ENCODE assay signal across 31 mouse cellular contexts in genomic region chr2:25765269-25765668, GRCm38 (mm10). TPM values are rescaled to one million over a fixed set of nuclear protein-coding genes. Genes with fewer than 3 reads are reported as not detected.
"Had no signal": no experiment of that assay in that cellular context is flagged by ENCODE, and none has a peak within 500 bp of the region (broad histone marks: within the 10 kb centered on the region; RNA-seq: fewer than 3 reads in every experiment).

Gene Lcn3 (plus strand): TSS chr2:25765569.

- H3K36me3 ChIP-seq: heart, embryonic 13.5 days; heart, embryonic 15.5 days; hindbrain, embryonic 13.5 days; hindbrain, embryonic 15.5 days; kidney, embryonic 15.5 days; limb, embryonic 13.5 days; limb, embryonic 15.5 days had no signal

- H3K27me3 ChIP-seq: heart, embryonic 13.5 days; heart, embryonic 15.5 days; hindbrain, embryonic 13.5 days; hindbrain, embryonic 15.5 days; kidney, embryonic 15.5 days; limb, embryonic 13.5 days; limb, embryonic 15.5 days had no signal

- H3K9me3 ChIP-seq: heart, embryonic 13.5 days; heart, embryonic 15.5 days; hindbrain, embryonic 13.5 days; hindbrain, embryonic 15.5 days; kidney, embryonic 15.5 days; limb, embryonic 13.5 days; limb, embryonic 15.5 days had no signal

- H3K9ac ChIP-seq: forebrain, postnatal 0 days; heart, embryonic 13.5 days; heart, embryonic 15.5 days; hindbrain, embryonic 13.5 days; hindbrain, embryonic 15.5 days; kidney, embryonic 15.5 days; limb, embryonic 13.5 days; limb, embryonic 15.5 days had no signal

- H3K4me3 ChIP-seq: heart, embryonic 13.5 days; heart, embryonic 15.5 days; hindbrain, embryonic 13.5 days; hindbrain, embryonic 15.5 days; kidney, embryonic 15.5 days; limb, embryonic 13.5 days; limb, embryonic 15.5 days had no signal

- ATAC-seq: forebrain, postnatal 0 days; hindbrain, postnatal 0 days; intestine, embryonic 16.5 days had no signal

- DNase-seq: forebrain, postnatal 0 days; gastrocnemius, postnatal 14 days; gastrocnemius, postnatal 36 days; heart, adult 18-20 months; heart, postnatal 14 days; heart, postnatal 36 days; kidney, adult 11 months; kidney, adult 2 months; kidney, adult 9 months; kidney, postnatal 14 days; kidney, postnatal 36 days; layer of hippocampus, adult 9-11 months; layer of hippocampus, postnatal 36 days; left cerebral cortex, postnatal 4 days had no signal

- H3K4me2 ChIP-seq: heart, embryonic 11.5 days; heart, embryonic 13.5 days; heart, embryonic 15.5 days; hindbrain, embryonic 13.5 days; hindbrain, embryonic 15.5 days; kidney, embryonic 15.5 days; limb, embryonic 13.5 days; limb, embryonic 15.5 days had no signal

- H3K4me1 ChIP-seq: heart, embryonic 13.5 days; heart, embryonic 15.5 days; hindbrain, embryonic 13.5 days; hindbrain, embryonic 15.5 days; kidney, embryonic 15.5 days; limb, embryonic 13.5 days; limb, embryonic 15.5 days had no signal

- H3K27ac ChIP-seq: heart, embryonic 13.5 days; heart, embryonic 15.5 days; hindbrain, embryonic 13.5 days; hindbrain, embryonic 15.5 days; hindbrain, postnatal 0 days; kidney, embryonic 15.5 days; kidney, postnatal 0 days; limb, embryonic 13.5 days; limb, embryonic 15.5 days had no signal

RNA-seq across cellular contexts. Expression of gene Lcn3, which starts in this region (rescaled TPM):
- polyA plus RNA-seq: forebrain, postnatal 0 days; gonadal fat pad, adult 2 months; heart, embryonic 11.5 days; heart, embryonic 13.5 days; heart, embryonic 15.5 days; heart, postnatal 0 days; hindbrain, embryonic 11.5 days; hindbrain, embryonic 13.5 days; hindbrain, embryonic 15.5 days; hindbrain, postnatal 0 days; intestine, embryonic 14.5 days; intestine, embryonic 16.5 days; kidney, adult 2 months; kidney, embryonic 15.5 days; kidney, postnatal 0 days; large intestine, adult 2 months; limb, embryonic 11.5 days; limb, embryonic 13.5 days; limb, embryonic 15.5 days had no signal
